8 mouse cellular contexts compared by ENCODE assay signal in genomic region chr9:57158506-57158905, GRCm38 (mm10). TPM values are rescaled to one million over a fixed set of nuclear protein-coding genes. Genes with fewer than 3 reads are reported as not detected.
DNase-seq lines count a peak whose midpoint lies in the region; ATAC-seq and TF ChIP-seq lines count a peak whose summit lies in the region.

No protein-coding gene starts in this region.

- H3K9ac ChIP-seq in liver, embryonic 11.5 days (ENCODE audit: low read depth, low read length): peak overlapping the region; percentile 79

- H3K36me3 ChIP-seq in spleen, adult 2 months (ENCODE audit: control insufficient read depth, insufficient read depth, low read length): peaks cover 8% of the 10 kb centered on the region
- H3K36me3 ChIP-seq in liver, embryonic 11.5 days (ENCODE audit: control insufficient read depth, insufficient read depth, low read length): 0 out of 2 replicates have a peak, but pooled peaks cover 2% of the 10 kb centered on the region

- H3K27me3 ChIP-seq in cerebellum, adult 2 months (ENCODE audit: control insufficient read depth, insufficient read depth, low read length): no peaks in the 10 kb centered on the region
- no peaks in the 10 kb centered on the region for H3K27me3 ChIP-seq in spleen, adult 2 months (ENCODE audit: control insufficient read depth, insufficient read depth, low read length)
- no peaks in the 10 kb centered on the region for H3K27me3 ChIP-seq in liver, embryonic 11.5 days (replicated peaks; ENCODE audit: control insufficient read depth, insufficient read depth, low read length)

- DNase-seq in cerebellum, adult 2 months: no peak
- no peak for DNase-seq in cerebellum, postnatal 4 days (ENCODE audit: low spot score in 2 of 2)
- no peak for DNase-seq in spleen, adult 2 months (ENCODE audit: low read depth in 1 of 2, low spot score in 2 of 2)
- DNase-seq in spleen, postnatal 14 days (ENCODE audit: low spot score in 2 of 2): no peak
- DNase-seq in liver, embryonic 11.5 days (ENCODE audit: low spot score): no peak
- no peak for DNase-seq in urinary bladder, postnatal 10 days (ENCODE audit: low spot score)
- DNase-seq in left cerebral cortex, adult 18-20 months (ENCODE audit: low spot score in 2 of 2): no peak
- no peak for DNase-seq in adrenal gland, postnatal 36 days

- 29% methylated on average over 11 of the region's 11 CpGs for WGBS in cerebellum, adult 2 months
- WGBS in spleen, adult 2 months: 45% methylated on average over 11 of the region's 11 CpGs
- 38% methylated on average over 11 of the region's 11 CpGs for WGBS in liver, embryonic 11.5 days

- peak overlapping the region; percentile 81 for H3K4me3 ChIP-seq in cerebellum, adult 2 months (replicated peaks; ENCODE audit: insufficient read depth, low read depth, low read length)
- peak overlapping the region; percentile 89 for H3K4me3 ChIP-seq in spleen, adult 2 months (ENCODE audit: extremely low read depth, insufficient read depth, insufficient read length)
- peak overlapping the region; percentile 94 for H3K4me3 ChIP-seq in liver, embryonic 11.5 days (ENCODE audit: low read depth, low read length)

- ATAC-seq in liver, embryonic 11.5 days (replicated peaks; ENCODE audit: low FRiP score): no peak

- no peak overlapping the region for H3K27ac ChIP-seq in cerebellum, adult 2 months (ENCODE audit: insufficient read depth, low read length)
- H3K27ac ChIP-seq in spleen, adult 2 months (ENCODE audit: insufficient read depth, low read length): no peak overlapping the region
- no peak overlapping the region for H3K27ac ChIP-seq in liver, embryonic 11.5 days (ENCODE audit: low read depth, low read length)

- H3K4me2 ChIP-seq in liver, embryonic 11.5 days: peak overlapping the region; percentile 76

- H3K4me1 ChIP-seq in cerebellum, adult 2 months (ENCODE audit: control insufficient read depth, insufficient read depth, low read length): peaks cover 8% of the 10 kb centered on the region
- H3K4me1 ChIP-seq in spleen, adult 2 months (ENCODE audit: control insufficient read depth, insufficient read depth, insufficient read length): peaks cover 7% of the 10 kb centered on the region; the same call in 1 of the 2 replicates
- peaks cover 6% of the 10 kb centered on the region for H3K4me1 ChIP-seq in liver, embryonic 11.5 days (replicated peaks; ENCODE audit: control insufficient read depth, insufficient read depth, low read length)

- no peaks in the 10 kb centered on the region for H3K9me3 ChIP-seq in liver, embryonic 11.5 days (ENCODE audit: control insufficient read depth, low read length)

- TF ChIP-seq CTCF in cerebellum, adult 2 months (IDR thresholded peaks at IDR 0.05; ENCODE audit: borderline replicate concordance, insufficient read depth, low read depth, low read length): no peak
- no peak for TF ChIP-seq CTCF in spleen, adult 2 months (IDR thresholded peaks at IDR 0.05; ENCODE audit: extremely low read depth, insufficient read depth, insufficient read length, insufficient replicate concordance)

- no peak for TF ChIP-seq POLR2A in cerebellum, adult 2 months (IDR thresholded peaks at IDR 0.05; ENCODE audit: borderline replicate concordance, insufficient read depth, low read length)
- no peak for TF ChIP-seq POLR2A in spleen, adult 2 months (IDR thresholded peaks at IDR 0.05; ENCODE audit: low read depth, low read length)

RNA-seq across cellular contexts. Expression of gene Commd4, which starts 0.4 kb away (rescaled TPM):
- 150 and 170 TPM in 2 replicates for polyA plus RNA-seq in cerebellum, adult 2 months (2012; rRNA removed)
- 142 and 207 TPM in 2 replicates for polyA plus RNA-seq in spleen, adult 2 months (2012; rRNA removed)
- polyA plus RNA-seq in liver, embryonic 11.5 days (2014; fragmentation: Nextera tagmentation; extraction: Ambion mirVana): 94.4 and 96.7 TPM in 2 replicates
- 10 to 100 TPM; 80.9 to 92.2 TPM for total RNA-seq in left cerebral cortex, adult 18-20 months (2021)
- 10 to 100 TPM; 48.2 to 58.0 TPM for total RNA-seq in adrenal gland, postnatal 36 days (2021)

RNA-seq across cellular contexts. Expression of gene Neil1, which starts 10.4 kb away (rescaled TPM):
- polyA plus RNA-seq in cerebellum, adult 2 months (2012; rRNA removed): 15.2 and 15.7 TPM in 2 replicates
- 11.5 and 14.7 TPM in 2 replicates for polyA plus RNA-seq in spleen, adult 2 months (2012; rRNA removed)
- polyA plus RNA-seq in liver, embryonic 11.5 days (2014; fragmentation: Nextera tagmentation; extraction: Ambion mirVana): 4.1 and 4.5 TPM in 2 replicates
- total RNA-seq in left cerebral cortex, adult 18-20 months (2021): 1 to 10 TPM; 8.5 TPM
- 10 to 100 TPM in 1 of 2 experiments, 1 to 10 TPM in 1; 9.8 to 10.9 TPM for total RNA-seq in adrenal gland, postnatal 36 days (2021)

RNA-seq across cellular contexts. Expression of gene Man2c1, which starts 28.0 kb away (rescaled TPM):
- 192 and 203 TPM in 2 replicates for polyA plus RNA-seq in cerebellum, adult 2 months (2012; rRNA removed)
- 170 and 183 TPM in 2 replicates for polyA plus RNA-seq in spleen, adult 2 months (2012; rRNA removed)
- 45.0 and 47.7 TPM in 2 replicates for polyA plus RNA-seq in liver, embryonic 11.5 days (2014; fragmentation: Nextera tagmentation; extraction: Ambion mirVana)
- total RNA-seq in left cerebral cortex, adult 18-20 months (2021): 100 to 1,000 TPM; 127 to 138 TPM
- 100 to 1,000 TPM; 109 to 121 TPM for total RNA-seq in adrenal gland, postnatal 36 days (2021)
